Mouse (Mus musculus) liver, embryonic 12.5 days (tissue): Measurements from ENCODE around the gene Aars. TPM values are rescaled to one million over a fixed set of nuclear protein-coding genes. Genes with fewer than 3 reads are reported as not detected.
"Not testable (repeated sequence)": the region's sequence is repeated elsewhere in the genome, so short reads cannot be mapped to it uniquely, and the experiment has no call there.

ENCODE experiments used
- ATAC-seq: fragments of 200-750 bp; cut with Nextera tagmentation; 2 replicates; pipeline ENCODE4 v1.8.0; 2017; ENCODE audit warnings: moderate number of reproducible peaks, mild to moderate bottlenecking, moderate library complexity
- H3K27ac ChIP-seq: fragments of 300-500 bp; sonication (generic); 2 replicates; pipeline ENCODE4 v1.5.1; 2016; ENCODE audit warnings: mild to moderate bottlenecking
- H3K27me3 ChIP-seq: fragments of 300-500 bp; sonication (generic); replicated peaks from 2 replicates; pipeline ENCODE4 v1.6.1; 2016; ENCODE audit warnings: mild to moderate bottlenecking, moderate library complexity
- H3K36me3 ChIP-seq: fragments of 300-500 bp; sonication (generic); 2 replicates; pipeline ENCODE4 v1.6.1; 2016; ENCODE audit warnings: mild to moderate bottlenecking, moderate library complexity
- H3K4me1 ChIP-seq: fragments of 300-500 bp; sonication (generic); 2 replicates; pipeline ENCODE4 v1.6.1; 2016
- H3K4me2 ChIP-seq: fragments of 300-500 bp; sonication (generic); 2 replicates; pipeline ENCODE4 v1.6.1; 2016; ENCODE audit warnings: mild to moderate bottlenecking, moderate library complexity
- H3K4me3 ChIP-seq: fragments of 300-500 bp; sonication (generic); 2 replicates; pipeline ENCODE4 v1.5.1; 2016; ENCODE audit warnings: mild to moderate bottlenecking, moderate library complexity
- H3K9ac ChIP-seq: fragments of 300-500 bp; sonication (generic); 2 replicates; pipeline ENCODE4 v1.6.1; 2016; ENCODE audit warnings: mild to moderate bottlenecking, moderate library complexity
- H3K9me3 ChIP-seq: fragments of 300-500 bp; sonication (generic); replicated peaks from 2 replicates; pipeline ENCODE4 v1.6.1; 2016; ENCODE audit warnings: mild to moderate bottlenecking, moderate library complexity
- WGBS: fragments of 180-500 bp; shearing (Covaris S2); methylation state at CpG from one replicate; pipeline ENCODE4 v1.1.7; 2016; ENCODE audit not compliant: insufficient replicate concordance; 5-methylcytosine and 5-hydroxymethylcytosine counted together
- microRNA-seq: library from miRNA; unstranded; fragments of <30 nt; microRNA quantifications from one replicate; pipeline ENCODE4, GENCODE M21; 2017
- polyA plus RNA-seq: library from polyadenylated mRNA; unstranded; fragments of >200 nt; fragmentation: Nextera tagmentation; extraction: Ambion mirVana; gene quantifications from 2 replicates; pipeline ENCODE4 v1.2.1, GENCODE M21; 2016

Aars gene
- polyA plus RNA-seq, 1 experiment from 2014 or later = 82.8 TPM

GRCm38 (mm10) chr8:111079861-111080271 lies 46.9 kb downstream of the Aars start:
- no peak for ATAC-seq
- Histone ChIP-seq H3K4me1 (no peaks in the 10 kb centered on the region), H3K9ac (no peak overlapping the region), H3K9me3 (no peaks in the 10 kb centered on the region), H3K27ac (no peak overlapping the region), H3K4me3 (no peak overlapping the region), H3K4me2 (no peak overlapping the region), H3K36me3 (no peaks in the 10 kb centered on the region), H3K27me3 (peaks cover 17% of the 10 kb centered on the region; the same call in 1 of the 2 replicates)
- WGBS = 36% methylated on average over 6 of the region's 6 CpGs

- 62% methylated on average over 12 of the region's 12 CpGs for WGBS
- Histone ChIP-seq H3K27me3 (peaks cover 17% of the 10 kb centered on the region; the same call in 1 of the 2 replicates), H3K36me3 (no peaks in the 10 kb centered on the region), H3K27ac (no peak overlapping the region), H3K4me3 (no peak overlapping the region), H3K4me1 (no peaks in the 10 kb centered on the region), H3K4me2 (no peak overlapping the region), H3K9me3 (no peaks in the 10 kb centered on the region), H3K9ac (no peak overlapping the region; the same call in 1 of the 2 replicates)
- no peak for ATAC-seq
These were observed 48.8 kb downstream of the Aars start for GRCm38 (mm10) chr8:111081580-111082258.

- WGBS = 65% methylated on average over 5 of the region's 5 CpGs
- ATAC-seq = not testable (repeated sequence)
These were observed 51.0 kb downstream of the Aars start for GRCm38 (mm10) chr8:111083936-111084335.

GRCm38 (mm10) chr8:111090126-111090525 lies 57.2 kb downstream of the Aars start:
- ATAC-seq = no peak
- Histone ChIP-seq H3K4me3 (no peak overlapping the region), H3K27me3 (peaks cover 5% of the 10 kb centered on the region), H3K36me3 (no peaks in the 10 kb centered on the region), H3K27ac (no peak overlapping the region), H3K9me3 (no peaks in the 10 kb centered on the region), H3K4me2 (no peak overlapping the region), H3K4me1 (peaks cover 15% of the 10 kb centered on the region), H3K9ac (no peak overlapping the region)
- WGBS = 1% methylated on average over 2 of the region's 2 CpGs

More at GRCm38 (mm10) chr8:111083936-111084335, 51.0 kb downstream of the Aars start:
- H3K36me3 ChIP-seq, H3K9ac ChIP-seq, H3K4me2 ChIP-seq, H3K4me1 ChIP-seq, H3K27ac ChIP-seq, H3K9me3 ChIP-seq, H3K4me3 ChIP-seq: not testable (repeated sequence)
- peaks cover 17% of the 10 kb centered on the region; the same call in 1 of the 2 replicates for H3K27me3 ChIP-seq

- no peak overlapping the region for H3K9ac ChIP-seq
- H3K9me3 ChIP-seq = no peaks in the 10 kb centered on the region
- no peak overlapping the region for H3K4me2 ChIP-seq
- H3K4me1 ChIP-seq = peaks cover 27% of the 10 kb centered on the region
- H3K36me3 ChIP-seq = no peaks in the 10 kb centered on the region
- WGBS = 71% methylated on average over 7 of the region's 7 CpGs
- ATAC-seq = no peak
- H3K27me3 ChIP-seq = peaks cover 5% of the 10 kb centered on the region
- H3K27ac ChIP-seq = no peak overlapping the region
- no peak overlapping the region for H3K4me3 ChIP-seq
These were observed 58.8 kb downstream of the Aars start for GRCm38 (mm10) chr8:111091706-111092105.

- not testable (repeated sequence) for ATAC-seq
These were observed 59.4 kb downstream of the Aars start, which contains the start of gene Clec18a for GRCm38 (mm10) chr8:111092326-111092725. Clec18a (minus strand) TSS chr8:111092426.

GRCm38 (mm10) chr8:111093865-111094718 lies 61.1 kb downstream of the Aars start, which contains the start of gene Pdpr:
Pdpr (plus strand) TSS chr8:111094630.
- WGBS = 5% methylated on average over 72 of the region's 72 CpGs
- ATAC-seq = peak; percentile 87
- 0 out of 2 replicates have a peak within 1 kb of the TSS, but pooled peaks have one; percentile 36 for H3K27ac ChIP-seq

More at GRCm38 (mm10) chr8:111092326-111092725, 59.4 kb downstream of the Aars start, which contains the start of gene Clec18a:
- not testable (repeated sequence) for H3K36me3 ChIP-seq, H3K9ac ChIP-seq, H3K27ac ChIP-seq, H3K9me3 ChIP-seq, H3K27me3 ChIP-seq, H3K4me2 ChIP-seq, H3K4me3 ChIP-seq
- 77% methylated on average over 6 of the region's 6 CpGs for WGBS
- H3K4me1 ChIP-seq = peaks cover 27% of the 10 kb centered on the region

GRCm38 (mm10) chr8:111094719-111095302 lies 61.9 kb downstream of the Aars start:
- Histone ChIP-seq H3K4me3 (peak overlapping the region; percentile 69), H3K4me1 (peaks cover 27% of the 10 kb centered on the region), H3K4me2 (peak overlapping the region; percentile 97), H3K9ac (peak overlapping the region; percentile 75), H3K27ac (0 out of 2 replicates have a peak overlapping the region, but pooled peaks have one; percentile 36)
- not testable (repeated sequence) for H3K27me3 ChIP-seq, H3K36me3 ChIP-seq, H3K9me3 ChIP-seq
- ATAC-seq = peak; percentile 76
- under 1% methylated on average over 69 of the region's 69 CpGs for WGBS

More at GRCm38 (mm10) chr8:111093865-111094718, 61.1 kb downstream of the Aars start, which contains the start of gene Pdpr:
- Histone ChIP-seq H3K36me3 (no peaks in the 10 kb centered on the region), H3K9ac (peak within 1 kb of the TSS; percentile 75), H3K4me1 (peaks cover 27% of the 10 kb centered on the region), H3K4me3 (peak within 1 kb of the TSS; percentile 69), H3K9me3 (no peaks in the 10 kb centered on the region), H3K27me3 (peaks cover 5% of the 10 kb centered on the region), H3K4me2 (peak within 1 kb of the TSS; percentile 97)

Small RNAs within 50 kb of the gene (microRNA-seq; reads per million reads assigned to microRNA genes)
- gene Gm24103 = not detected
- gene Mir3473d = 4.9 reads per million, percentile 8 among the genes with 10 or more reads in this experiment

Other genes with a start within 250 kb of the Aars start
- not detected in 2 replicates for gene Il34, start 227.2 kb upstream of the Aars start, polyA plus RNA-seq
- gene Cog4, start 186.5 kb upstream of the Aars start, polyA plus RNA-seq = 43.1 and 45.1 TPM in 2 replicates
- gene Sf3b3, start 186.4 kb upstream of the Aars start, polyA plus RNA-seq = 127 TPM in 2 replicates
- gene Fuk, start 130.7 kb upstream of the Aars start, polyA plus RNA-seq = 5.1 and 5.7 TPM in 2 replicates
- gene St3gal2, start 113.2 kb upstream of the Aars start, polyA plus RNA-seq = 36.7 and 40.3 TPM in 2 replicates
- 15.3 TPM in 2 replicates for gene Ddx19a, start 35.3 kb upstream of the Aars start, polyA plus RNA-seq
- 4.5 and 4.9 TPM in 2 replicates for gene Ddx19b, start 1.4 kb upstream of the Aars start, polyA plus RNA-seq
- 23.2 and 25.6 TPM in 2 replicates for gene Exosc6, start 23.2 kb downstream of the Aars start, polyA plus RNA-seq
- not detected in 2 replicates for gene Clec18a, start 59.3 kb downstream of the Aars start, polyA plus RNA-seq
- 5.1 and 5.5 TPM in 2 replicates for gene Pdpr, start 61.5 kb downstream of the Aars start, polyA plus RNA-seq
- gene Glg1, start 226.1 kb downstream of the Aars start, polyA plus RNA-seq = 30.7 and 32.3 TPM in 2 replicates